ENCODE assay signal across 13 mouse cellular contexts in genomic region chr11:69510796-69511496, GRCm38 (mm10). TPM values are rescaled to one million over a fixed set of nuclear protein-coding genes. Genes with fewer than 3 reads are reported as not detected.
DNase-seq lines count a peak whose midpoint lies in the region; ATAC-seq lines count a peak whose summit lies in the region.
"Had no signal": no experiment of that assay in that cellular context is flagged by ENCODE, and none has a peak within 500 bp of the region (broad histone marks: within the 10 kb centered on the region; RNA-seq: fewer than 3 reads in every experiment).

No protein-coding gene starts in this region.

- intact Hi-C loops in left cerebral cortex, postnatal 36 days (cut with DNase I) = loop anchor here (5.0 kb wide), 1 partner anchor 244 kb away; no protein-coding TSS in a partner anchor

- peak overlapping the region; percentile 68 for H3K27ac ChIP-seq in liver, embryonic 15.5 days (replicated peaks)
- H3K27ac ChIP-seq in midbrain, embryonic 14.5 days (replicated peaks; ENCODE audit: low read depth, low read length) = no peak overlapping the region
- H3K27ac ChIP-seq: lung, embryonic 15.5 days; neural tube, embryonic 12.5 days had no signal

- H3K4me3 ChIP-seq in liver, embryonic 15.5 days (replicated peaks) = no peak overlapping the region
- H3K4me3 ChIP-seq in midbrain, embryonic 14.5 days (replicated peaks; ENCODE audit: low read depth, low read length) = no peak overlapping the region
- H3K4me3 ChIP-seq: lung, embryonic 15.5 days; neural tube, embryonic 12.5 days had no signal

- DNase-seq in heart, adult 18-20 months = peak; percentile 30 to 33
- no peak for DNase-seq in heart, adult 9 months (ENCODE audit: low spot score in 2 of 2)
- peak; percentile 34 for DNase-seq in adrenal gland, postnatal 14 days
- DNase-seq in forelimb bud, embryonic 11.5 days (ENCODE audit: low read depth, low spot score) = peak; percentile 60
- no peak for DNase-seq in lung, postnatal 36 days
- DNase-seq in midbrain, embryonic 14.5 days = no peak
- DNase-seq in left cerebral cortex, postnatal 36 days (ENCODE audit: low spot score in 2 of 2) = no peak
- DNase-seq: gastrocnemius, postnatal 10 days; kidney, postnatal 36 days had no signal

- H3K27me3 ChIP-seq in liver, embryonic 15.5 days = peaks cover 12% of the 10 kb centered on the region
- no peaks in the 10 kb centered on the region for H3K27me3 ChIP-seq in midbrain, embryonic 14.5 days (ENCODE audit: control insufficient read depth, insufficient read depth, low read length)
- H3K27me3 ChIP-seq: lung, embryonic 15.5 days; neural tube, embryonic 12.5 days had no signal

- no peak overlapping the region; the same call in 1 of the 2 replicates for H3K9ac ChIP-seq in liver, embryonic 15.5 days
- H3K9ac ChIP-seq in midbrain, embryonic 14.5 days (replicated peaks; ENCODE audit: low read length) = no peak overlapping the region
- H3K9ac ChIP-seq: lung, embryonic 15.5 days; neural tube, embryonic 12.5 days had no signal

- 9% methylated on average over 7 of the region's 7 CpGs for WGBS in liver, embryonic 15.5 days (ENCODE audit: insufficient replicate concordance)
- WGBS in midbrain, embryonic 14.5 days = 61% methylated on average over 7 of the region's 7 CpGs

- H3K9me3 ChIP-seq in liver, embryonic 15.5 days (replicated peaks) = no peaks in the 10 kb centered on the region
- no peaks in the 10 kb centered on the region for H3K9me3 ChIP-seq in midbrain, embryonic 14.5 days (ENCODE audit: control insufficient read depth, low read length)
- H3K9me3 ChIP-seq: lung, embryonic 15.5 days; neural tube, embryonic 12.5 days had no signal

- peaks cover 32% of the 10 kb centered on the region for H3K4me1 ChIP-seq in liver, embryonic 15.5 days (replicated peaks)
- H3K4me1 ChIP-seq in midbrain, embryonic 14.5 days (ENCODE audit: control insufficient read depth, insufficient read depth, low read length) = no peaks in the 10 kb centered on the region
- H3K4me1 ChIP-seq: neural tube, embryonic 12.5 days had no signal

- peak overlapping the region; percentile 51 for H3K4me2 ChIP-seq in liver, embryonic 15.5 days
- H3K4me2 ChIP-seq in midbrain, embryonic 14.5 days (ENCODE audit: low read length) = no peak overlapping the region
- H3K4me2 ChIP-seq: lung, embryonic 15.5 days; neural tube, embryonic 12.5 days had no signal

- peak; percentile 86 for ATAC-seq in liver, embryonic 15.5 days (ENCODE audit: insufficient read depth)
- ATAC-seq in midbrain, embryonic 14.5 days (ENCODE audit: low FRiP score, low TSS enrichment) = no peak

- H3K36me3 ChIP-seq in liver, embryonic 15.5 days (replicated peaks) = no peaks in the 10 kb centered on the region
- no peaks in the 10 kb centered on the region for H3K36me3 ChIP-seq in midbrain, embryonic 14.5 days (ENCODE audit: control insufficient read depth, insufficient read depth, low read length)
- H3K36me3 ChIP-seq: lung, embryonic 15.5 days; neural tube, embryonic 12.5 days had no signal

RNA-seq across cellular contexts. Expression of gene Dnah2, which starts 38.0 kb away (rescaled TPM):
- total RNA-seq in heart, adult 18-20 months (2021) = under 1 TPM; 0.10 to 0.51 TPM
- 0.22 and 0.49 TPM in 2 replicates for total RNA-seq in adrenal gland, postnatal 14 days (2021)
- polyA plus RNA-seq in liver, embryonic 15.5 days (2015; fragmentation: Nextera tagmentation; extraction: Ambion mirVana) = 0.07 and 0.20 TPM in 2 replicates
- 4.8 and 5.7 TPM in 2 replicates for polyA plus RNA-seq in midbrain, embryonic 14.5 days (2014; fragmentation: Nextera tagmentation; extraction: Ambion mirVana)
- total RNA-seq in left cerebral cortex, postnatal 36 days (2021) = 1 to 10 TPM; 1.4 to 2.1 TPM
- total RNA-seq: common myeloid progenitor, adult 5-6 weeks had no signal

RNA-seq across cellular contexts. Expression of gene Efnb3, which starts 49.1 kb away (rescaled TPM):
- total RNA-seq in heart, adult 18-20 months (2021) = 100 to 1,000 TPM; 111 to 140 TPM
- 1.5 and 2.0 TPM in 2 replicates for total RNA-seq in adrenal gland, postnatal 14 days (2021)
- 0.50 and 0.58 TPM in 2 replicates for polyA plus RNA-seq in liver, embryonic 15.5 days (2015; fragmentation: Nextera tagmentation; extraction: Ambion mirVana)
- 40.7 and 109 TPM in 2 replicates for polyA plus RNA-seq in midbrain, embryonic 14.5 days (2014; fragmentation: Nextera tagmentation; extraction: Ambion mirVana)
- total RNA-seq in left cerebral cortex, postnatal 36 days (2021) = 10 to 100 TPM; 56.1 to 57.3 TPM

Comparison
In these comparisons a context has a peak if more than half of its experiments do, and no peak if none do; other contexts are left out.
1. DNase-seq: peak in heart, adult 18-20 months (2 of 2), adrenal gland, postnatal 14 days (single experiment) and forelimb bud, embryonic 11.5 days (single experiment); none in heart, adult 9 months (0 of 2), lung, postnatal 36 days (single experiment), midbrain, embryonic 14.5 days (single experiment) and left cerebral cortex, postnatal 36 days (0 of 2).
2. RNA of gene Efnb3, which starts 49.1 kb away (total RNA-seq): 111 to 140 TPM in heart, adult 18-20 months and 56.1 to 57.3 TPM in left cerebral cortex, postnatal 36 days; 1.5 to 2.0 TPM in adrenal gland, postnatal 14 days; every median in the first group is over 10 times any median in the second.